Mouse (Mus musculus): ENCODE results near the gene Hoxd9.

Hoxd9 gene

DNA sequence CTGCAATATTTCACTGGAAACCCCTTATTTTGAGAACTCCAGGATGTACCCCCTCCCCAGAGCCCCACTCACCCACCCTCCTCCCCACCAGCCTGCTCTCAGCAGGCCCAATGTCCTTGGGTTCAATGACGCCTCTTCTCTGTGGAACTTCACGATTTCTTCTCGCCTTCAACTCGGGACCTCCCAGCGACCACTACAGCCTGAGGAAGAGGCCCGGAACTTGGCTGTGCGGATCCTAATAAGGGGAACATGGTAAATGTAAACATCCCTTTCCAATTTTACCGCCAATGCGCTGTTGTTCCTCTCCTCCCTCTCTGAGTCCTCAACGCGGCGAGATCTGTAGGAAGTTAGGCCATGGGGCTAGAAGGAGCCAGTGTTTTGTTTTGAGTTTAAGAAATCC lies 13.4 kb upstream of the Hoxd9 start:
- no peak for DNase-seq

DNA sequence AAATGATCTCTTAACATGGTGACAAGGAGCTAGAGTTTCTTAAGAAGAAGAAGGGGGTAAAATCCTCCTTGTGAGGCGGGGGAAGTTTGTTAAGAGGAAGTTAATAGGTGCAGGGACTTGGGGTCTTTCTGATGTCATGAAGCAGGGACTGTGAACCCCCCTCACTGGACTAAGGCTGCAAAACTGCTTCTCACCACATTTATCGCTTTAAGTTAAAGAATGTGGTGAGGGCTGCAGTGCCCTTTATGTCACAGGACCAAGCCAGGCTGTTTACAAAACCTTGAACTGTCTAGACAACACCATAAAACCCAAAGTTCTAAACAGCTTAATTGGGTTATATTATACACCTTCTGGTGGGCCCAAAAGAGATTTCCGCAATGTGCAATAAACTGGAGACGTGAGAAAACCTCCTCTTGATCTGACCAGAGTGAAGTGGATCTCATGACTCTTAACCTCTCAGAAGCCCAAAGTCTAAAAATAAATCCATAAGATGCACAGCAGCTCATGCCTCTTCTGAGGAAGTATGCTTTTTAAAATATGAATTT lies 12.4 kb upstream of the Hoxd9 start:
- DNase-seq, result no peak

DNA sequence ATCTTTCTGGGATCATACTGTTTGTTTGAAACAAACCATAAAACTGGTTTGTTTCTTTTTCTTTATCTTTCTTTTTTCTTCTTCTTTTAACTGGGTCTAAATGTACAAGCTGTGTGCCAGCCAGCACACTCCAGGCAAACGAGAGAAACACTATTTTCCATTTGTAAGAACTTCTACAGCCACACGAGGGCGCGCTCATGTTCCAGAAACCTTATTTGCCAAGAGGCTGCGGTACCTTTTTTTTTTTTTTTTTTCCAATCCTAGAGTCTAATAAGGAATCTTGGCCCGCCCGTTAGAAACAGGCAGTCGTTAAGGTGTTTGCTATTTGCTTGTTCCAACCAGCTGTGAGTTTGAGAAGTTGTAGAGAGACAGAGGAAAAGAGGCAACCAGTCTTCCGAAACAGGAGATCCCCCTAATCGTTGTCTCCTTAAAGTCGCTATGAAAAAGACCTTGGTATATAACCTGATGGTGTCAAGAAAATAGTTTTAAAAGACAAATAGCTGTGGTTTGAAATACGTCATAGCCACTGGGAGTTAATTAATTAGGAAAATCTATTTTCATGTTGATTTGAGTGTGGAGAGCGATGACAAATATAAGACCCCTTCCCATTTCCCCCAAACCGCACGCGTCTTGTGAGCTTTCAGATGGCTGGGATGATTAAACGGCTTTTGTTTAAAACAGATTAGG lies 11.1 kb upstream of the Hoxd9 start:
- DNase-seq, result peak in 1 of 2 experiments; percentile 73

DNA sequence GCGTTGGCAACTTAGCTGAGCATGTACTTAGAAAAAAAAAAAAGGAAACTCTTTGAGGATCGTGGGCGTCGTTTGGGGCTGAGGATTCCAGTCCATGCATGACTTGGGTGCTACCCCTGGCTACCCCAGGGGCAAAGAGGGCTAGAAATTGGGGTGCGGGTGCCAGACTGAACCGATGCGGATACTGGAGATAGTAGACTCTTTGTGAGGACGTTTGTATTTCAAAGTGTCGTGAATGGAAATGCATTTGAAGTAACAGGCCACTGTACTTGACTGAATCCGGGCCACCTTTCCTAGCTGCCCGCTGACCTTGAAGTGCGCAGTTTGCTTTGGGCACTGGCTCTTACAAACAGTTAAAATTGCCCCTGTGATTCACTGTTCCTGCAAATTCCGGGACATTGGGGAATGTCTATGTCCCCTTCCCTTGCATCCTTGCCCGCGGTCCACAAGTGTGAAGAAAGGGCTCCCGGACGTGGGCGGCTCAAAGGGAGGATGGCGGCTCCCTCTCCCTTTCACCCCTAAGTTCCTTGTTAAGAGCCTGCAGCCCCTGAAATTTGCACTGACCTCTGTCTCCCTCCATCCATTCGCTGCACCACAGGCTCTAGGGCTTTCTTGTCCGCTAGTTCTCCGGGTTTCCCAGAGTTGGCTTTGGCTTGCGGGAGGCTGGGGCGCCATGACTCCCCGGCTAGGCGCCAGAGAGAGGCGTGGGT lies 10.4 kb upstream of the Hoxd9 start:
- no peak for DNase-seq

DNA sequence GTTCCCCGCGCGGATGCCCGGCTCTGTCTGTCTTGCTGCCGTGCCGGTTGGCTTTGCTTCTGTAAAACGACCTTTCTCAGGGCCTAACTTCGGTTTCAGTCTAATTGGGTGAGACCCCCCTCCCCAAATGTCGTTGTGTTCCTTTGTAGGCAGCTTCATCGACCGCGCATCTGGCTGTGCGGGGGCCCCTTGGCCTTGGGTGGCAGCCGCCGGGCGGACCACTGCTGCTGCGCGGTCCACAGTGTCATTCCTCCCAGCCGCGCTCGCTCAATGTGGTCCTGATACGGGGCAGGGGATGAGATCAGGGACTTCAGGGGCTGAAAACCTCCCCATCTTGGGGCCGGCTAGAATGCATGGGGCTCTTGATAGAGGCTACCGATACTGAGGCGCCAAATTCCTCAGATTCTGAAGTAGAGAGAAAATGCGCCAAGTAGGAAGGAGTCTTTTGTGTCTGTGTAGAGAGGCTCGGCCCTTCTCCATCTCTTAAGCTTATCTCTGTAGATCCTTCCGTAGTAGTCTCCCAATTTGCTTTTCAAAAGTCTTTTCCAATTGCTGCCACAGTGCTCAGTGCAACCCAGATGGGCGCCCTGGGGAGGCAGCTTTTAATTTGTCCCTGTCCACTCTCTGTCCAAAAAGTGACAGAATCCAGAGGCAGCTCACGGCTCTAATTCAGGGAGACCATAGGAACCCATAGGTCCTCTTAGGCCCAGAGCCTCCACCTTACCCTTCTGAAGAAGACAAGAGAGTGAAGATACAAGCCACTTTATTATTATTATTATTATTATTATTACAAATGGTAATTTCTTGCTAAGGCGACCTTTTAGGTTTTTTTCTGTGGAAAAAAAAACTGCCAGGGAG lies 9.6 kb upstream of the Hoxd9 start:
- DNase-seq, result no peak

DNA sequence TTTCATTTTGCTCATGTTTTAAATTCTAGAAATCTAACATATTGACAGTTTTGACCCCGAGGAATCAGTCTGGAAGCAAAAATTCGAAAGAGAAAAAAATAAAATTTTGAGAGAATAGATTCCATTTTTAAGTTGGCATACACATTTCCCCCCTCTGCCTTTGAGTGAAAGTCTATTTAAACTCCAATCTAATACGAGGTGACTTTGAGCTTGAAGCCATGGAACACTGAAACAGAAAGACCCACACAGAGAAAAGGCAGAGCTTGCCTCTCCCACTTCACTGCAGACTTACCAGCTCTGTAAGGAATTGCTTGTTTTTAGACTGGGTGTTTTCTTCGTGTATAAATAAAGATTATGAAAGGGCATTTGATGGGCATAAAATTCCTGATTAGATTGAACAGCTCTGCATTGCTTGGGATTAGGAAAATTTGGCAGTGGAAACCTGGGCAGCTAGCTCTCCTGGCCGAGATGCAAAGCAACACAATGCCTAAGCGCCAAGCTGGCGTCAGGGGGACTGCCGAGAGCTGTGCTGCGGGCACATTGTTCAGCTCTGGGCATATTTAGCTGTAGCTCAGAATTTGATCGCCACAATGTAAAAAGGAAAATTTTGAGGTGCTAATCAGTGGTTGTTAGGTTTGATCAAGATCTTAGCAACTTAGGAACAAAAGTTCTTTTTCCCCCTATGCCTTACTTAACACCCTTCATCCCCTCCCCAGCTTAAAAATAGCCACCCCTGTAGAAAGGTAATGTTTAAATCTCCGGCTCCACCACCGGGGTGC lies 8.5 kb upstream of the Hoxd9 start:
- DNase-seq, result no peak

DNA sequence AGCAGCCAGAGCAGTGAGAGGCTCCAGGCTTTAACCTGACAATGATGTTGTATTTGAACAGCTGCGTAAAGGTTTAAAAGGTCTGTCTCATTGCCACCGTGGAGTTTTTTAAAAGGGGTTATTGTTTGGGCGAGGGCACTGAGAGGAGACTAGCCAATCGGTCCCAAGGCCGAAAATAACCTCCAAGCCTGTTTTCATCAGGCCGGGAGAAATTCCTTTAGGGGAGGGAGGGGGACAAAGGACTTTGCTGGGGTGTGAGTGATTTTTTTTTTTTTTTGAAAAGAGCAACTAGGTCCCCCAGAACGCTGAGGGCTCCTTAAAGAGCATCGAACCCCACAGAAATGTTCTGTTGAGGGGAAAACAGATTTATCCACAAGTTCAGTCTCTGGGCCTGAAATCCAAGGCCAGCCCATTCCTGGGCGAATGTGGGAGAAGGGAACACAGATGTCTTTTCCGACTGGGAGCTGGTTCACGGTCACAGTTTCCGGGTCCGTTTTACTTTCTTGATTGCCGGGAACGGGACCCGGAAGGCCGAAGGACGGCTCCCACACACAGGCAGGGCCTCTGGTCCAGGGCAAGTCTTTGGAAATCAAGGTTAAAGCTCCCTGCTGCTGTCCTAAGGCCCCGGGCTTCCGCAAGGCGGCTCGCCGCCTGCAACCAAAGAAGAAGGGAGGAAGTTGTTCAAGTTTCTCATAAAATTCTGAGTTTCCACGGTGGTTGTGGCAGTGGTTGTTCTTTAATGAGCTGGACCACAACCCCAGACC lies 7.8 kb upstream of the Hoxd9 start:
- DNase-seq, result no peak

DNA sequence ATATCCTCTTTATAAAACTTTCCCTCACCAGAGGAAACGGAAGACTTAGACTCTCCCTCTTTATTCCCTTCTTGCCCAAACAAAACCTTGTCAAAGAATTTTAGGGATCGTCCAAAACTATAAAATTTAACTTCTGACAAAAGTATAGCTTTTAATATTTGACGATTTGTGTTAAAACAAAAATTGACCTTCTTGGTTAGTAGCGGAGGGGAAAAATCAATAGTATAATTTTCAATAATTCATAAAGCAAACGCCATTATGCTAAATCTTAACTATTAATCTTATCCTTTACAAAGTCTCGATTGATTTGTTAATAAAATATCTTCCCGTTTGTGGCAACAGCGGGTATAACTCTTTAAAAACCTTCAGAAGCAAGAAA lies 7.2 kb upstream of the Hoxd9 start:
- DNase-seq, result no peak

DNA sequence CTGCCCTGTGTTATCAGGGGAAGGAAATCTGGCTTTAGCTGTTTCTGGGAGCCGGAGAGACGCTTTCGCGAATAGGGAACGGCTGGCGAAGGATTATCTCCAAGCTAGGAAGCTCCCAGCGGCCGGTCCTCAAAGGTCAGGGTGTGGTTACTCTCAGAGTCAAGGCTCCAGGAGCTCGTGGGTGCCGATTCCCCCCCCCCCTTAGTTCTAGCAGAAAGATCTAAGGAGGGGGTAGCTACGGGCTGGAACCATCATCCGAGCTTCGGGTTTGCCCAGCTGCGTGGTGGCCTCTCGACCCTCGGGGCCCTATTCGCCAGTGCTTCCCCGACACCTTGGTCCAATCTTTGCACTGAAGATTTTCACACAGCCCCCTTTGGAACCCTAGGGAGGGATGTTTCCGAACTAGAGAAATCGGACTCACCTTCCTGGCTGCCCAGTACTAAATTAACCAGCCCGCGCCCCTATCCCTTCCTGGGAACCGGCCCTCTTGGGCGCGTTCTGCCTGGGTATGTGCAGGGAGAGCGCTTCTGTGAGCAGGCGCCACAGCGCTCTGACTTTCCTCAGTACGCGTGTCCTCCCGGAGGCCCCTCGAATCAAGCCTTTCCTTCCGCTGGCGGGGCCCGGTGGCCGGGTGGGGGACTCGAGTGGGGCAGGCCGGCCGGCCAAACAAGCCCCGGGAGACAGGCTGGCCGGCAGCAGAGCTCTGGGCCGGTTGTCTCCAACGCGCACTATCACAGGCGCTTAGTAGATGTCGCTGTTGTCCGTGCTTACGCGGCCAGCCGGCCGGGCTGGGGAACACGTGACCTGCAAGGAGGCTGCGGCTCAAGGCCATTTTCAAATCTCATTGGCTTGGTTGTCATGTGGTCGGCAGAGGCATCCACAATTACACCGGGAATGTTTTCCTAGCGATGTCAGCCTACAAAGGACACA lies 6.2 kb upstream of the Hoxd9 start, which contains the start of gene Hoxd10:
Hoxd10 (plus strand) TSS at position 903 of the 930 bp plus-strand sequence.
- no peak for DNase-seq

DNA sequence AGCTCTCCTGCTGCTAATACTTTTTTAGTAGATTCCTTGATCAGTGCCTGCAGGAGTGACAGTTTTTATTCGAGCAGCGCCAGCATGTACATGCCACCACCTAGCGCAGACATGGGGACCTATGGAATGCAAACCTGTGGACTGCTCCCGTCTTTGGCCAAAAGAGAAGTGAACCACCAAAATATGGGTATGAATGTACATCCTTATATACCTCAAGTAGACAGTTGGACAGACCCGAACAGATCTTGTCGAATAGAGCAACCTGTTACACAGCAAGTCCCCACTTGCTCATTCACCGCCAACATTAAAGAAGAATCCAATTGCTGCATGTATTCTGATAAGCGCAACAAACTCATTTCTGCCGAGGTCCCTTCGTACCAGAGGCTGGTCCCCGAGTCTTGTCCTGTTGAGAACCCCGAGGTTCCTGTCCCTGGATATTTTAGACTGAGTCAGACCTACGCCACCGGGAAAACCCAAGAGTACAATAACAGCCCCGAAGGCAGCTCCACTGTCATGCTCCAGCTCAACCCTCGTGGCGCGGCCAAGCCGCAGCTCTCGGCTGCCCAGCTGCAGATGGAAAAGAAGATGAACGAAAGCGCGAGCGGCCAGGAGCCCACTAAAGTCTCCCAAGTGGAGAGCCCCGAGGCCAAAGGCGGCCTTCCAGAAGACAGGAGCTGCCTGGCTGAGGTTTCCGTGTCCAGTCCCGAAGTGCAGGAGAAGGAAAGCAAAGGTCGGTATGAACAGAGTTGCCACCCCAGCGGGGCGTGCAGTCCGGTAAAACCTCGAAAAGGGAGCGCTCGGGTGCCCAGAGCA lies 5.3 kb upstream of the Hoxd9 start:
- DNase-seq, result no peak

DNA sequence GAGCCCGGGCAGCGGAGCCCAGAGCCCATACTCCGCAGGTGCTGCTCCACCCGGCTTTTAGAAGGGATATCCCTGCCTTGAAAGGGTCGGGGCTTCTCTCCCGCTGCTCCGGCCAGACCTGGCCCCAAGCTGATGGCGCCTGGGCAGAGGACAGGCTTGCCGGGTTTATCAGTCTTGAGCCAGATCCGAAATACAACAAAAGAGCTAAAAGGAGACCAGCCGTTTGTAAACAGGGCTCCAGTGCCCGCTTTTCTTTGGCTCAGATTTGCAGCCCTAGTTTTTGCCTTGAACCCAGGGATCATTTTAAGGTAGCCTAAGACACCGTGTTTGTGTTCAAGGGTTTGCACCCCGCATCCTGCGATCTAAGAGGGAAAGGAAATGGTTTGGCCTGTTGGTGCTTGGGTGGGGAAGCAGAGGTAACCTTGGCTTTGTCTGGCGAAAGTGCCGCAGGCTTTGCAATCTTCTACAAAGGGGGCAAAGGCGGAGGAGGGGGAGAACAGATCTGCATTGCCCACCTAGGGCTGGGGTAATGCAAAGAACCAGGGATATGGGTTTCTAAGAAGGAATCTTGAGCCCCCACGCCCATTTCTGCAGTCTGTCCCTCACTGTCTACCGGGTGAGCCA lies 4.6 kb upstream of the Hoxd9 start:
- no peak for DNase-seq

DNA sequence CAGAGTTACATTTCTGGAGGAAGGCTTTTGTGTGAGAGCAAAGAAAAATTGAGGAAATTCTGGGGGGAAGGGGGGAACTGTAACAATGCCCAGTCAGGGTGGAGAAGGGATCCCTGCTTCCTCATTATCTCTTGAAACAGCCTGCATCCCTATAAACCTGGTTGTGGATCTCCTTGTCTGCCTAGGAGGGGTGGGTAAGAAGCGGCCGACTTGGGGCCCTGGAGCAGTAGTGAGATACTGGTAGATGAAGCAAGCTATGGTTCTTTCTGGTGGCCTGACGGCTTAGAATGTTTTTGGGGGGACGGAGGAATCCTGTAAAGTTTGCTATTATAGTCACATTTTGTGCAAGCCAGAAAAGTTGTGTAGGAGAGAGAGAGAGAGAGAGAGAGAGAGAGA lies 4.1 kb upstream of the Hoxd9 start:
- DNase-seq, result no peak

DNA sequence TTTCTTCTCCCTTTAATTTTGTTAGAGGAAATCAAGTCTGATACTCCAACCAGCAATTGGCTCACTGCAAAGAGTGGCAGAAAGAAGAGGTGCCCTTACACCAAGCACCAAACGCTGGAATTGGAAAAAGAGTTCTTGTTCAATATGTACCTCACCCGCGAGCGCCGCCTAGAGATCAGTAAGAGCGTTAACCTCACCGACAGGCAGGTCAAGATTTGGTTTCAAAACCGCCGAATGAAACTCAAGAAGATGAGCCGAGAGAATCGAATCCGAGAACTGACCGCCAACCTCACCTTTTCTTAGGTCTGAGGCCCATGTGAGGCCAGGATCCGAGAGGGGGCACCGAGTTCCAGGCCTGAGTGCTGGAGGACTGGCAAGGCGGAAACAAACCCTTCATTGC lies 3.5 kb upstream of the Hoxd9 start:
- peak in 1 of 2 experiments; percentile 24 for DNase-seq

DNA sequence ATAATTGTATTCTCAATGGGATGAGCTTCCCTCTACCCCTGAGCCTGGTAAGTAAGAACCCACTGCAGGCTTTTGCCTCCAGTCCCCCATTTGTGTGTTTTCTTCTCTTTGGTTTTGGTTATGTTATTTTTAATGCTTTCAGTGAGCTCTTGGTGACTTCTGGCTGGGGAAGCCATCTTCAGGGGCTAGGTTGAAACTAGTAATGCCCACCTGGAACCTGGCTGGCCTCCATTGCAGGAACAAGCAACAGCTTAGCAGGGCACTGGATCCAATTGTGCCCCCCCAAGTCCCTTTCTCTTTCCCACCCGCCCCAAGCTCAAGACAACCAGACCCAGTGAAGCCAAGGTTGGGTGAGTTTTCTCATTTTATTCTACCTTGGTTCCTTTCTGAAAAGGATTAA lies 2.1 kb upstream of the Hoxd9 start:
- DNase-seq, result no peak

DNA sequence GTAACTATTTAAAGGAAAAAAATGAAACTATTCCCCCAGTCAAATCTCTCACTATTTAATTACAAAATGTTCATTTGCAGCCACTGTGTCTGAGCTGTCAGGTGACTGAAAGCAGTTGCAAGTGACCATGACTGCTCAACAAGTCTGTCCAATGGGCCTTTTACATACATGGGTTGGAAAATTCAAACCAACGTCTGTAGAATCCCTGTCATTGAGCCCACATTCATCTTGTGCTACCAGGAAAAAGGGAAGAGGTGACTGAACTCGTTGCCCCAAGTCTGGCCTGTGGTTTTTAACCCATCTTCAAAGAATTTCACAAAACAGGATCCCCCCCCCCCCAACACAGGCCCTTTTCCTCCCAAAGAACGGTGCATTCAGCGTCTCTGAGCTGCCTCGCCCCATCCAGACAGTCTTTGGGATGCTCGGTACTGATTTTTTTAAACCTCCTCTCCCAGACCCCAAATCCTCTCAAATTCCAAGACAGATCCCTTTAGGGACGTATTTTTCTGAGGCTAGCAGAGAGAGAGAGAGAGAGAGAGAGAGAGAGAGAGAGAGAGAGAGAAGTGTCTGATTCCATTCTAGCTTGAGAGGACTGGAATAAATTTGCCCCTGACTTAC lies 1.6 kb upstream of the Hoxd9 start:
- no peak for DNase-seq

DNA sequence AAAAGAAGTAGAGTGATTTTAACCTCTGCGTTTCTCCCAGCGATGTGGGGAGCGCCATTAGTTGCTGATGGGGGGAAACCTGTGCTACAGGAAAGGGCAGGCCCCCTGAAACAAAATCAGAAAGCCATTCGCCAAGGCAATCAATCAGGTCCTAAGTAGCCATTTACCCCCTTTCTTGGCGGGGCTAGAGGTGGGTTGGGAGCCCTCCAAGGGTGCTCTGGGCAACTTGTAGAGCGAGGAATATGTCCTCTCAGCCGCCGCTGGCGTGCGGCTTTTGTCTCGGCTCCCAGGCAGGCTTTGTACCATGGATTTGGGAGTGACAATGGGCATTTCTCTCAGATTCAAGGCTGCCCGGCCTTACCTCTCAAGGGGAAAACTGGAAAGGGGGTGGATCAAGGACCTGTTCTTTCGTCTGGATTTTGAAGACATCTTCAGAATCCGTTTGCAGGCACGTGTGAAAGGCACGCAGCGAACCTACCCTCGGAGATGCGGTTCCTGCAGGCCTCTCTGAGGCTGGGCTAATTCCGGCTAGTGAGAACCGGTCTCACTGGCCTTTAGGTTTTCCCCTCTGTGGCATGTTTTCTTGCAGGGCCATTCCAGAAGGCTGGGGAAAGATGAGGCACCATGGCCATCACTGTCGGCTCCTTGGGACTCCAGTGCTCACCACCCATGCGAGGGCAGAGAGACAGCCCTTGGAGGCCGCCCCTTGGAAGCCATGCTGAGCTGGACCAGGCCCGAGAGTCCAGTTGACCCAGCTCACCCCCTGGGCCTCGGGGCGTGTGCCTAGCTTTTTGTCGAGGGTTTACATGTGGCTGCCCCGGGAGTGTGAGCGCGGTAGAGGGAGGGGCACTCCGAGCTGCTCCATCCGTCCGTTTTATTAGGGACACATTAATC lies 838 bp upstream of the Hoxd9 start:
- DNase-seq, result peak in 1 of 2 experiments; percentile 8

DNA sequence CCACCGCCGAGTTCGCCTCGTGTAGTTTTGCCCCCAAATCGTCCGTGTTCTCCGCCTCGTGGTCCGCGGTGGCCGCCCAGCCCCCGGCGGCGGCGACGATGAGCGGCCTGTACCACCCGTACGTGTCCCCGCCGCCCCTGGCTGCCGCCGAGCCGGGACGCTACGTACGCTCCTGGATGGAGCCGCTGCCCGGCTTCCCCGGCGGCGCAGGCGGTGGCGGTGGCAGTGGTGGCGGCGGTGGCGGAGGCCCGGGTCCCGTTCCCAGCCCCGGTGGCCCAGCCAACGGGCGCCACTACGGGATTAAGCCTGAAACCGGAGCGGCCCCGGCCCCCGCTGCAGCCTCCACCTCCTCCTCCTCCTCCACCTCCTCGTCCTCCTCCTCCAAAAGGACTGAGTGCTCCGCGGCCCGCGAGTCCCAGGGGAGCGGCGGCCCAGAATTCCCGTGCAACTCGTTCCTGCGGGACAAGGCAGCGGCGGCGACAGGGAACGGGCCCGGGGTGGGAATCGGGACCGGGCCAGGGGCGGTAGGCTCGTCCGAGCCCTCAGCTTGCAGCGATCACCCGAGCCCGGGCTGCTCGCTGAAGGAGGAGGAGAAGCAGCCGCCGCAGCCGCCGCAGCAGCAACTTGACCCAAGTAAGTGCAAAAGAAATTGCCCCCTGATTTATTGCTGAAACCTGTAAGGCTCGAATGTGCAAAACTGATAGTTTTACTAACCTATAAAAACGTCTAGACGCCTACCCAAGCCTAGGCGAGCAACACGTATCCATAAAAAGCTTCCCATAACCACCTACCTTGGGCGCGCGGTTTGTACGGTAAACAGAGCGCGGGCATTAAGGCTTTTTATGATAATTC lies 900 bp downstream of the Hoxd9 start:
- peak in 1 of 2 experiments; percentile 26 for DNase-seq
